Mouse (Mus musculus) left cerebral cortex, adult 2 months (tissue): ENCODE measurements around the gene Fchsd2. TPM values are rescaled to one million over a fixed set of nuclear protein-coding genes. Genes with fewer than 3 reads are reported as not detected.
A peak's percentile ranks its signal among the peaks of the same experiment; 100 is the strongest.

ENCODE experiments used
- DNase-seq, 2 experiments: peaks; one replicate each; pipeline ENCODE4 v3.0.0; 2021 to 2022; ENCODE audit warnings: low spot score in 2 of 2, mixed read lengths in 1 of 2; ENCODE audit errors: extremely low spot score in 1 of 2
- H3K27ac ChIP-seq: fragments of 200-600 bp; 2 replicates; pipeline ENCODE4 v1.8.1; 2022
- H3K4me3 ChIP-seq: fragments of 200-600 bp; 2 replicates; pipeline ENCODE4 v1.8.1; 2022
- CTCF ChIP-seq: fragments of 200-600 bp; IDR thresholded peaks from 2 replicates; pipeline ENCODE4 v1.8.1; 2022; ENCODE audit warnings: antibody characterized with exemption, mild to moderate bottlenecking, moderate library complexity
- intact Hi-C: fragments of 180-260 bp; cut with DNase I; formaldehyde crosslinking; loops from one replicate; pipeline ENCODE4 v1.15.1; 2025
- total RNA-seq, 2 experiments: library from RNA; stranded (reverse); gene quantifications; 2 replicates each; pipeline ENCODE4 v1.2.3; 2021

The Fchsd2 gene
- total RNA-seq, 2 experiments from 2014 or later, result 40.5 to 41.6 TPM

- intact Hi-C loops, result no loop called here
- no peak for DNase-seq
- no peak overlapping the region for H3K27ac ChIP-seq
- no peak for TF ChIP-seq CTCF
- H3K4me3 ChIP-seq, result no peak overlapping the region
Observed at GRCm38 (mm10) chr7:101229336-101229735, 136.7 kb downstream of the Fchsd2 start.

- intact Hi-C loops, result loop anchor here (1.0 to 10.0 kb wide), 3 partner anchors 123 to 237 kb away; no protein-coding TSS in a partner anchor
- Histone ChIP-seq H3K27ac (no peak overlapping the region), H3K4me3 (no peak overlapping the region)
- no peak for DNase-seq
- TF ChIP-seq CTCF, result peak; percentile 76
Observed at GRCm38 (mm10) chr7:101231458-101231857, 138.8 kb downstream of the Fchsd2 start.

- TF ChIP-seq CTCF, result no peak
- no peak for DNase-seq
- Histone ChIP-seq H3K4me3 (no peak overlapping the region), H3K27ac (no peak overlapping the region; the same call in 1 of the 2 replicates)
- intact Hi-C loops, result loop anchor here (10.0 kb wide), 1 partner anchor 238 kb away; no protein-coding TSS in a partner anchor
Observed at GRCm38 (mm10) chr7:101232716-101233115, 140.1 kb downstream of the Fchsd2 start.

GRCm38 (mm10) chr7:101236712-101237473 is 144.2 kb downstream of the Fchsd2 start:
- intact Hi-C loops, result loop anchor here (10.0 kb wide), 1 partner anchor 242 kb away; no protein-coding TSS in a partner anchor
- Histone ChIP-seq H3K27ac (no peak overlapping the region), H3K4me3 (no peak overlapping the region)
- no peak for DNase-seq
- TF ChIP-seq CTCF, result no peak

GRCm38 (mm10) chr7:101248760-101249159 is 156.1 kb downstream of the Fchsd2 start:
- Histone ChIP-seq H3K27ac (no peak overlapping the region), H3K4me3 (no peak overlapping the region)
- no peak for DNase-seq
- no peak for TF ChIP-seq CTCF
- intact Hi-C loops, result no loop called here

- no peak for DNase-seq
- TF ChIP-seq CTCF, result no peak
- intact Hi-C loops, result no loop called here
Observed at GRCm38 (mm10) chr7:101249173-101249572, 156.5 kb downstream of the Fchsd2 start.

GRCm38 (mm10) chr7:101253071-101253470 is 160.4 kb downstream of the Fchsd2 start:
- Histone ChIP-seq H3K27ac (no peak overlapping the region), H3K4me3 (no peak overlapping the region)
- TF ChIP-seq CTCF, result no peak
- no peak for DNase-seq
- intact Hi-C loops, result no loop called here

More at GRCm38 (mm10) chr7:101249173-101249572, 156.5 kb downstream of the Fchsd2 start:
- Histone ChIP-seq H3K27ac (no peak overlapping the region), H3K4me3 (no peak overlapping the region)

GRCm38 (mm10) chr7:101258482-101258881 is 165.8 kb downstream of the Fchsd2 start:
- intact Hi-C loops, result no loop called here
- TF ChIP-seq CTCF, result no peak
- H3K27ac ChIP-seq, result no peak overlapping the region
- H3K4me3 ChIP-seq, result no peak overlapping the region
- no peak for DNase-seq

GRCm38 (mm10) chr7:101261941-101262546 is 169.4 kb downstream of the Fchsd2 start:
- Histone ChIP-seq H3K4me3 (no peak overlapping the region), H3K27ac (no peak overlapping the region)
- DNase-seq, result no peak
- TF ChIP-seq CTCF, result no peak
- intact Hi-C loops, result no loop called here

GRCm38 (mm10) chr7:101263511-101263910 is 170.8 kb downstream of the Fchsd2 start:
- no peak for TF ChIP-seq CTCF
- Histone ChIP-seq H3K27ac (no peak overlapping the region), H3K4me3 (no peak overlapping the region)
- no peak for DNase-seq
- intact Hi-C loops, result no loop called here

- TF ChIP-seq CTCF, result no peak
- H3K4me3 ChIP-seq, result no peak overlapping the region
- no peak for DNase-seq
- peak overlapping the region; percentile 45 for H3K27ac ChIP-seq
- intact Hi-C loops, result no loop called here
Observed at GRCm38 (mm10) chr7:101267457-101268259, 175.0 kb downstream of the Fchsd2 start.

- no peak overlapping the region for H3K4me3 ChIP-seq
- TF ChIP-seq CTCF, result peak; percentile 53
- DNase-seq, result no peak
- no peak overlapping the region for H3K27ac ChIP-seq
- intact Hi-C loops, result loop anchor here (5.0 kb wide), 1 partner anchor 209 kb away; no protein-coding TSS in a partner anchor
Observed at GRCm38 (mm10) chr7:101271602-101272001, 178.9 kb downstream of the Fchsd2 start.
